Mouse (Mus musculus): ENCODE data around the gene Neurl2.
"Not testable (repeated sequence)": the region's sequence is repeated elsewhere in the genome, so short reads cannot be mapped to it uniquely, and the experiment has no call there.

Neurl2 gene

GRCm38 (mm10) chr2:164815821-164816220 is 17.4 kb downstream of the Neurl2 start:
- no peak for DNase-seq

- no peak for DNase-seq
These were observed 17.9 kb downstream of the Neurl2 start for GRCm38 (mm10) chr2:164815348-164815747.

- DNase-seq, result no peak
These were observed 19.7 kb downstream of the Neurl2 start for GRCm38 (mm10) chr2:164813557-164813956.

DNA sequence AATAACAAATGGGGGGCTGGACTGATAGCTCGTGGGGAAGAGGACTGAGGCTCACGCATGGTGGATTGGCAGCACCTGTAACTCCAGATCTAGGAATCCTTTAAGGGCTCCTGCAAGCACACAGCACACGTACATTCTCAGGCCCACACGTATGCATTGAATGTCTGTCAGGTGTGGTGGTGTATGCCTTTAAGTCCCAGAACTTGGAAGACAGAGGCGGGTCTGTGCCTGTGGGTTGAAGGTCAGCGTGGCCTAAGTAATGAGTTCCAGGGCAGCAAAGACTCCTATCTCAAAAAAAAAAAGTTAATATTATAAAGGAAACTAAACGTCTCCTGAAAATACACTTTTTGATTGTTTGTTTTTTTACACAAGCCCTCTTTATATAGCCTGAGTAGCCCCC is 26.6 kb downstream of the Neurl2 start:
- DNase-seq, result no peak

DNA sequence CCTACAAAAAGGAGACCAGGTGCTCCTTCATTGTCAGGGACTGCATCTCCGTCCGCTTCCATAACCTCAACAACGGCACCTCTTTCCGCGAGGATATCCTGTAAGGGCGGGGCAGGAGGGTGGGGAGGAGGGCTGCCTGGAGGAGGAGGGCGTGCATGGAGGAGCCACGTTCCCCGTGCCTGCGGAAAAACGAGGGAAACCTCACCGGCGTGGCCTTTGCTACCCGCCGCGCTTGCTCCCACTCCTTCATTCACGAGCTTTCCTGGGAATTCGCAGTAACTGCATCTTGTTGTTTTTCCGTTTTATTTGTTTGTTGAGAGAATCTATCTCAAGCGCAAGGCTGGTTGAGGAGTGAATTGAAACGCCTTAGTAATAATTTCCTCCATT is 27.9 kb downstream of the Neurl2 start:
- no peak for DNase-seq

GRCm38 (mm10) chr2:164804533-164805331 is 28.5 kb downstream of the Neurl2 start, which contains the start of the genes Acot8 and Zswim3:
Gene Acot8 (minus strand): TSS chr2:164804882.
Gene Zswim3 (plus strand): TSS chr2:164805098.
- DNase-seq, result peak; percentile 98 to 99

- peak in 1 of 2 experiments; percentile 34 for DNase-seq
These were observed 29.3 kb downstream of the Neurl2 start for GRCm38 (mm10) chr2:164803921-164804313.

- DNase-seq, result no peak
These were observed 29.9 kb downstream of the Neurl2 start for GRCm38 (mm10) chr2:164803201-164803920.

GRCm38 (mm10) chr2:164800252-164801004 is 32.8 kb downstream of the Neurl2 start:
- DNase-seq, result no peak

- DNase-seq, result not testable (repeated sequence)
These were observed 34.7 kb downstream of the Neurl2 start for GRCm38 (mm10) chr2:164798554-164798953.

- DNase-seq, result no peak
These were observed 37.4 kb downstream of the Neurl2 start for GRCm38 (mm10) chr2:164795868-164796267.

- DNase-seq, result peak; percentile 96 to 99
These were observed 39.0 kb downstream of the Neurl2 start for GRCm38 (mm10) chr2:164794293-164794692.

DNA sequence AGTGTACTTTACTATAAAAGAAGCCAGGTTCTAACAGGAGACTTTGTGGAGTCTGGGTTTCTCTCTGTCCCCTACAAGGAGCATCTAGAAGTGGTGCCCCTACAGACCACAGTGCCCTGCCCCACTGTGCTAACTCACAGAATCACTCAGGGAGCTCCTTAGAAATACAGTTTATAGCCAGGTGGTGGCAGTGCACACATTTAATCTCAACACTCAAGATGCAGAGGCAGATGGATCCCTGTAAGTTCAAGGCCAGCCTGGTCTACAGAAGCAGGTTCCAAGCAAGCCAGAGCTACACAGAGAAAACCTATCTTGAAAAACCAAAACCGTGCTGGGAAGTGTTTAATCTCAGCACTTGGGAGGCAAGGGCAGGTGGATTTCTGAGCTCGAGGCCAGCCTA is 39.5 kb downstream of the Neurl2 start:
- peak in 1 of 2 experiments; percentile 42 for DNase-seq

DNA sequence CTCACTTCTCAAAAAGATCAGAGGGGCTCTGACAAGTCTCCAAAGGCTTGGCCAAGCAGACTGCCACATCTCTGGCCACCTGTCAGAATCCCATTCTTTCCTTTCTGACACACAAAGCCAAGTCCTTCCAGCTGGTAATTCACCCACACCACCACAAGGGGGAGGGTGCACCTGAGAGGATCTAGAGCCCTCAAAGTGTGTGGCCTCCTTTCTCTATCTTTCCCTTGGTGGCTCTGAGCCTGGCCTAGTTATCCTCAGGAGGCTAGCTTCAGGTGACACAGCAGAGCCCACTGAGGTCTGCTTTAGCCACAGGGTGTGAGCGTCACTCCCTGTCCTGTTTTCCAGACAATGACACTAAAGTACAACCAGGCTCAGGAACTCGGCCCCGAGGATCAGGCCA is 40.0 kb downstream of the Neurl2 start:
- peak; percentile 77 to 85 for DNase-seq

- DNase-seq, result no peak
These were observed 40.7 kb downstream of the Neurl2 start for GRCm38 (mm10) chr2:164792400-164793190.

DNA sequence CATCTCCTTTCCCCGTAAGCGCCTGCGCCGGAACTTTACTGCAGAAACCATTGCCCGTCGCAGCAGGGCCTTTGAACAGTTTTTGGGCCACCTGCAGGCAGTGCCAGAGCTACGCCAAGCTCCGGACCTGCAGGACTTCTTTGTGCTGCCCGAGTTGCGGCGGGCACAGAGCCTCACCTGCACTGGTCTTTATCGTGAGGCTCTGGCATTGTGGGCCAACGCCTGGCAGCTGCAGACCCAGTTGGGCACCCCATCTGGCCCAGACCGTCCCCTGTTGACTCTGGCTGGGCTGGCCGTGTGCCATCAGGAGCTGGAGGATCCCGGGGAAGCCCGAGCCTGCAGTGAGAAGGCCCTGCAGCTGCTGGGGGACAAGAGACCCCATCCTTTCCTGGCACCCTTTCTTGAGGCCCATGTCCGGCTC is 41.4 kb downstream of the Neurl2 start:
- peak; percentile 50 to 57 for DNase-seq

DNA sequence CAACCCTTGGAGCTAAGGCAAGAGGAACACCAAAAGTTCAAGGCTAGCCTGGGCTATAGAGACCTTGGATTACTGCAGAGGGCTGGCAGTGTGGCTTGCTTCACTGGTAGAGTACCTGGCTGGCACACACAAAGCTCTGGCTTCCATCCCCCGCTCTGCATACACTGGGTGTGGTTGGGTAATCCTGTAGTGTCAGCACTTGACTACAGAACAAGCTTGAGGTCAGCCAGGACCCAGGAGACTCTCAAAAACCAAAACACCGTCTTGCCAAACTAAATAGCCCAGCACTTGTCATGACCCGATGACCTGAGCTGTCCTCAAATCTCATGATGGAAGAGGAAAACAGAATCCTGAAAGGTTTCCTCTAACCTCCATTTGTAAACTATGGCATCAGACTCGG is 42.8 kb downstream of the Neurl2 start:
- DNase-seq, result no peak

DNA sequence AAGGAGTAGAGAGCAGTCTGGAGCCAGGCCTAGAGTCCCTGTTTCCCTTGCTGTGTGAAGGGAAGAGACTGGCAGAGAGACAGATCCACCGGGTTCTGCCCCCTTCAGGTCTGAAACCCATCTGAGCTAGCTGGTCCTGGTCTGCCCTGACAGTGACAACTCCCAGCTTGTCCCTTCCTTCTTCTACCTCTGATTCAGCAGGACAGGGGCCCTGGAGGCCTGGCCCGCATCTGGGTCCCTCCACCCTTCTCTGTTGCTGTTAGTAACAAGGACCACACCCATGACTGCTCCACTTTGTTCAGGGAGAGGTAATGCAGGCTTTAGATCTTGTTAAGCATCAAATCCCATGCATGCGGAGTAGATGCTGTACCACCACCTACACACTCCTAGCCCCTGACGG is 44.8 kb downstream of the Neurl2 start:
- no peak for DNase-seq

GRCm38 (mm10) chr2:164787779-164788178 is 45.5 kb downstream of the Neurl2 start:
- no peak for DNase-seq

- no peak for DNase-seq
These were observed 46.2 kb downstream of the Neurl2 start for GRCm38 (mm10) chr2:164787032-164787431.

- no peak for DNase-seq
These were observed 46.8 kb downstream of the Neurl2 start for GRCm38 (mm10) chr2:164786388-164786885.
